Mouse (Mus musculus): ENCODE data around the gene Gm14403.
"Not testable (repeated sequence)": the region's sequence is repeated elsewhere in the genome, so short reads cannot be mapped to it uniquely, and the experiment has no call there.

DNA sequence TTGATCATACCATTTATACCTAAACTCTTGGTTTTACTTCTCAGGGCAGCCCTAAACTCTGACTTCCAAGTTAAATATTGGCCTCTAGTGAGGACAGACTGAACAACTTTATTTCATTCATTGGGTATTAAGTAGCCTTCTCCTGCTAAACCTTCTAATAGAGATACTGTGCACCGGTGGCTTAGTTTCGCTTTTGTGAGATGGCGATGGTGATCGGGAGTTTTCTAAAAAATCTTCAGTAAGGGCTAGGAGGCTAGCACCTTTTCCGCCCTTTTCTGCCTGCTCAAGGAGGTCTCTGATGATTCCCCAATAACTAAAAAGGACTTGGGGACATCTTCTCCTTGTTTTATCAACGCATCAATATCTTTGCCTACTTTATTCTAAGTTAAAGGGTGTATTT lies 25.7 kb downstream of the Gm14403 start:
- TF ChIP-seq GATA1, TAL1 (IDR thresholded peaks at IDR 0.05; ENCODE audit: low read length): not testable (repeated sequence)
